Mouse (Mus musculus) stomach, postnatal 0 days (tissue): ENCODE data around the gene Arpc2. TPM values are rescaled to one million over a fixed set of nuclear protein-coding genes. Genes with fewer than 3 reads are reported as not detected.
A peak's percentile ranks its signal among the peaks of the same experiment; 100 is the strongest.

Experiments
- ATAC-seq: fragments of 200-750 bp; cut with Nextera tagmentation; 2 replicates; pipeline ENCODE4 v1.8.0; 2017; ENCODE audit not compliant: low FRiP score, low TSS enrichment
- DNase-seq: peaks from one replicate; pipeline ENCODE4 v3.0.0-alpha.2; 2016; ENCODE audit warnings: low spot score
- H3K27ac ChIP-seq: fragments of 300-500 bp; sonication (generic); replicated peaks from 2 replicates; pipeline ENCODE4 v1.5.1; 2014; ENCODE audit warnings: mild to moderate bottlenecking, control low read depth
- H3K27me3 ChIP-seq: fragments of 300-500 bp; sonication (generic); 2 replicates; pipeline ENCODE4 v1.6.1; 2014; ENCODE audit warnings: low read length; ENCODE audit not compliant: control insufficient read depth, insufficient read depth
- H3K36me3 ChIP-seq: fragments of 300-500 bp; sonication (generic); 2 replicates; pipeline ENCODE4 v1.6.1; 2014; ENCODE audit warnings: low read length, mixed read lengths; ENCODE audit not compliant: control insufficient read depth, insufficient read depth
- H3K4me1 ChIP-seq: fragments of 300-500 bp; sonication (generic); replicated peaks from 2 replicates; pipeline ENCODE4 v1.6.1; 2014; ENCODE audit warnings: antibody characterized with exemption; ENCODE audit not compliant: control insufficient read depth, insufficient read depth
- H3K4me2 ChIP-seq: fragments of 300-500 bp; sonication (generic); replicated peaks from 2 replicates; pipeline ENCODE4 v1.6.1; 2014; ENCODE audit warnings: low read depth, mild to moderate bottlenecking, control low read depth, moderate library complexity
- H3K4me3 ChIP-seq: fragments of 300-500 bp; sonication (generic); 2 replicates; pipeline ENCODE4 v1.5.1; 2014; ENCODE audit warnings: low read depth, low read length, control low read depth
- H3K9ac ChIP-seq: fragments of 300-500 bp; sonication (generic); 2 replicates; pipeline ENCODE4 v1.6.1; 2014; ENCODE audit warnings: mild to moderate bottlenecking, low read length, control low read depth, mixed read lengths
- H3K9me3 ChIP-seq: fragments of 300-500 bp; sonication (generic); 2 replicates; pipeline ENCODE4 v1.6.1; 2016; ENCODE audit warnings: low read length; ENCODE audit not compliant: control insufficient read depth
- CTCF ChIP-seq: IDR thresholded peaks from 2 replicates; pipeline ENCODE4 v1.5.1; 2016; ENCODE audit warnings: antibody characterized with exemption, low read depth, mild to moderate bottlenecking, moderate library complexity
- EP300 ChIP-seq: optimal IDR thresholded peaks from 2 replicates; pipeline ENCODE3; 2016; ENCODE audit warnings: antibody characterized with exemption
- WGBS: fragments of 180-500 bp; shearing (Covaris S2); extraction: QIAGEN DNeasy Blood & Tissue Kit; methylation state at CpG from one replicate; pipeline ENCODE4 v1.1.7; 2014; 5-methylcytosine and 5-hydroxymethylcytosine counted together
- polyA plus RNA-seq: library from polyadenylated mRNA; unstranded; fragments of >200 nt; fragmentation: Nextera tagmentation; extraction: Ambion mirVana; gene quantifications from 2 replicates; pipeline ENCODE4 v1.2.1, GENCODE M21; 2015

The Arpc2 gene
- polyA plus RNA-seq, 1 experiment from 2014 or later: 585 TPM

DNA sequence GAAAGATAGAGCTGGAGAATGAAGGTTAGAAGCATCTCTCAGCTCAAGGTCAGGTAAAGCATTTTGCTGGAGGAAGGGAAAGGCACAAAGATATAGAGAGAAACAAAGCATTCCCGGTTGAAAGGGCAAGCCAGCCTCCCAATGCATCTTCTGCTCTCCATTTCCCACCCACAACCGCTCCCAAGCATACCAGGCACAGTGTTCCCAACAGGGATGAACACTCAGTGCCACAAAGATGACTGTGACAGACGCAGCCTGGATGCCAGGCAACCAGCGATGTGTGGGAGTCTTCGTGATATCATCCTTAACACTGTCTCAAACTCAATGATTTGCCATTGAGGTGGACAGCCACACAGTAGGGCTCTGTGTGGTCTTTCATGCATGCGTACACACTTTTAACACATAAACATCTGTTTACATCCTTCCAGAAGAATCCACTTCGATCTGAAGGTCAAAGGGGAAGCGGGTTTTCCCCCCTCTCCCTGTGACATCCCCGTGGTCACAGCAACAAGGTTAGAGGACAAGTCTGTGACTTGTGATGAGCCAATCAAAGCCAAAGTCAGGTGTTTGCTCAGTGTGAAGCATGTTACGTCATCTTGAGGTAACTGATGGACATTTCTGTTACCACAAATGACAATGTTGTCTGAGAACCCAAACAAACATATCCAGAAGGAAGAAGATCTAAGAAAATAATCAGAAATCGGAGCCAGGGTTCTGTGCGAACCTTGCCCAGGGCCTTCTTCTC lies 38.0 kb upstream of the Arpc2 start:
- Histone ChIP-seq H3K27ac (no peak overlapping the region), H3K4me3 (no peak overlapping the region), H3K27me3 (no peaks in the 10 kb centered on the region), H3K9ac (no peak overlapping the region), H3K36me3 (no peaks in the 10 kb centered on the region), H3K4me2 (no peak overlapping the region), H3K9me3 (no peaks in the 10 kb centered on the region), H3K4me1 (no peaks in the 10 kb centered on the region)
- ATAC-seq: no peak
- WGBS: 83% methylated on average over 12 of the region's 12 CpGs
- no peak for DNase-seq
- TF ChIP-seq EP300: no peak
- no peak for TF ChIP-seq CTCF

DNA sequence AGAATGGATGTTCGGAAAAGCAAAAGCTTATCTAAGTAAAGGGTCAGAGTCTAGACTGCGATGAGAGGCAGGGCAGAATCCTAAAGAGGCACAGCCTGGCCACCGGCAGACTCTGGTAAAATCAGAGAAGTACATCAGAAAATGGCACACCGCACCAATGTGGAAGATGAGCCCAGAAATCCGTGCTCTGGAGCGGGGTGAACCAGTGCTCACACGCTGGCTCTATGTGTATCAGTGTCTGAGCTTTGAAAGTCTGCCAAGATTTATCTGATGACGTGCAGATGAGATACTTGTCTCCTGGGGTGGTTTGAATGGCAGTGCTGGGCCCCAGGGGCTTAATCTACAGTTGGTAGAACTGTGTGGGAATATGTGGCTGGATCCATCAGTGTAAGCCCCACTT lies 36.8 kb upstream of the Arpc2 start:
- 54% methylated on average over 8 of the region's 8 CpGs for WGBS
- TF ChIP-seq EP300 (no peak), CTCF (no peak)
- H3K27me3 ChIP-seq: no peaks in the 10 kb centered on the region
- ATAC-seq (no peak), DNase-seq (no peak)
- no peaks in the 10 kb centered on the region for H3K9me3 ChIP-seq
- H3K9ac ChIP-seq: no peak overlapping the region
- no peaks in the 10 kb centered on the region for H3K36me3 ChIP-seq
- no peak overlapping the region for H3K4me2 ChIP-seq
- H3K4me1 ChIP-seq: no peaks in the 10 kb centered on the region
- H3K27ac ChIP-seq: no peak overlapping the region
- H3K4me3 ChIP-seq: no peak overlapping the region

DNA sequence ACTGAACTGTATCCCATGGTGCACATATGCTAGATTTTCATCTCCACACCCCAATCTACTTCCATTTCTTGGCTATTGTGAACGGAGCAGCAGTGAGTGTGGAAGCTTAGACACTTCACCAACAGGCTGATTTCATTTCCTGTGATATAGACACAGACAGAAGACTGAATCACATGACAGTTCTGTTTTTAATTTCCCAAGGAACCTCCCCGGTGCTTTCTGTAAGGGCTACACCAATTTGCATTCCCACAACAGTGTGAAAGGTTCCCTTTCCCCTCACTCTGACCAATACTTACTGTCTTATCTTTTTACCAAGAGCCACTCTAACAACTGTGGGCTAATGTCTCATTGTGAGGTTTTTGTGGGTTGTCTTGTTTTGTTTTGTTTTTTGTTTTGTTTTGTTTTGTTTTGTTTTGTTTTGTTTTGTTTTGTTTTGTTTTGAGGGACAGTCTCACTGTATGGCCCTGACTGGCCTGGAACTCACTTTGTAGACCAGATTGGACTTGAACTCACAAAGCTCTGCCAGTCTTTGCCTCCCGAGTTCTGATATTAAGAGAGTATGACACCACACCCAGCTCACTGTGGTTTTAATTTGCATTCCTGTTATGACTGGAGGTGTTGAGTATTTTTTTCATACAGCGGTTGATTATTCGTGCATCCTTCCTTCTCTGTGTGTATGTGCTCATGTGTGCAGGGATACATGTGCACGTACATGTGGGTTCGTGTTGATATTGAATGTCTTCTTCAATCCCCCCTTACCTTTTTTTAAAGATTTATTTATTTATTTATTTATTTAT lies 34.6 kb upstream of the Arpc2 start:
- TF ChIP-seq EP300 (no peak), CTCF (no peak)
- no peak overlapping the region for H3K4me2 ChIP-seq
- no peak overlapping the region for H3K4me3 ChIP-seq
- H3K27me3 ChIP-seq: no peaks in the 10 kb centered on the region
- no peak for DNase-seq
- no peak overlapping the region for H3K9ac ChIP-seq
- no peaks in the 10 kb centered on the region for H3K36me3 ChIP-seq
- H3K27ac ChIP-seq: no peak overlapping the region
- H3K9me3 ChIP-seq: no peaks in the 10 kb centered on the region
- WGBS: 81% methylated on average over 7 of the region's 7 CpGs
- no peak for ATAC-seq
- no peaks in the 10 kb centered on the region for H3K4me1 ChIP-seq

DNA sequence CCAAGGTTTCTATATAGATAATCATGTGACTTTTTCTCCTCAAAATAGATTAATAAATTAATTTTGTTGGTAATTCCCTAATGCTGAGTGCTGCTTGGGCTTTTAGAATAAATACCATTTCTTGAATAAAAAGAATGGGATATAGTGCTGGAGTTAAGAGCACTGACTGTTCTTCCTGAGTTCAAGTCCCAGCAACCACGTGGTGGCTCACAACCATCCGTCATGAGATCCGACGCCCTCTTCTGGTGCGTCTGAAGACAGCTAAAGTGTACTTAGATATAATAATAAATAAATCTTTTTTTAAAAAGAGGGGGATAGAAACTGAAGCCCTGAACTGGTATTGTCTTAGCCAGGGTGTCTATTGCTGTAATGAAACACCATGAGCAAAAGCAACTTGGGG lies 32.4 kb upstream of the Arpc2 start:
- no peak for DNase-seq
- TF ChIP-seq CTCF (no peak), EP300 (no peak)
- Histone ChIP-seq H3K4me2 (no peak overlapping the region), H3K36me3 (no peaks in the 10 kb centered on the region), H3K9ac (no peak overlapping the region), H3K27me3 (no peaks in the 10 kb centered on the region), H3K4me3 (no peak overlapping the region), H3K9me3 (no peaks in the 10 kb centered on the region), H3K27ac (no peak overlapping the region), H3K4me1 (no peaks in the 10 kb centered on the region)
- no peak for ATAC-seq
- 62% methylated on average over 5 of the region's 5 CpGs for WGBS

DNA sequence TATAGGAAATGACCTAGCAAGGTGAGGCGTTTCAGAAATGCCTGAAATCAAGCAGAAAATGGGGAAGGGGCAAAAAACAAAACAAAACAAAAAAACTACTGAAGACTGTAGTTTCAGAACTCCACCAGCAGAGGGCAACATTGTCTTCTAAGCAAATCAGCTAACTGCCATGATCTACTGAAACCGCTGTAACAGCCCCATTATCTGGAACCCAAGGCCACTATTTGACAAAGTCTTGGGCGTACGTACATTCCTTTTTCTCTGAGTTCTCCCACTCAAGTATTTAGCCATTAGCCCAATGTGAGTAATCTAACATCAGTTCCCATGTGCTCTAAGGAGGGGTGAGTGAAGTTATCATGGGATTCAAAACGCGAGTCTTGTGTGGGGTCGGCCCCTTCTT lies 30.0 kb upstream of the Arpc2 start:
- DNase-seq (peak; percentile 24), ATAC-seq (no peak)
- no peak overlapping the region for H3K4me3 ChIP-seq
- no peak overlapping the region for H3K9ac ChIP-seq
- WGBS: 54% methylated on average over 7 of the region's 7 CpGs
- no peaks in the 10 kb centered on the region for H3K9me3 ChIP-seq
- no peak overlapping the region for H3K4me2 ChIP-seq
- H3K27me3 ChIP-seq: no peaks in the 10 kb centered on the region
- no peaks in the 10 kb centered on the region for H3K36me3 ChIP-seq
- no peaks in the 10 kb centered on the region for H3K4me1 ChIP-seq
- no peak overlapping the region for H3K27ac ChIP-seq
- TF ChIP-seq CTCF: peak; percentile 90
- no peak for TF ChIP-seq EP300

DNA sequence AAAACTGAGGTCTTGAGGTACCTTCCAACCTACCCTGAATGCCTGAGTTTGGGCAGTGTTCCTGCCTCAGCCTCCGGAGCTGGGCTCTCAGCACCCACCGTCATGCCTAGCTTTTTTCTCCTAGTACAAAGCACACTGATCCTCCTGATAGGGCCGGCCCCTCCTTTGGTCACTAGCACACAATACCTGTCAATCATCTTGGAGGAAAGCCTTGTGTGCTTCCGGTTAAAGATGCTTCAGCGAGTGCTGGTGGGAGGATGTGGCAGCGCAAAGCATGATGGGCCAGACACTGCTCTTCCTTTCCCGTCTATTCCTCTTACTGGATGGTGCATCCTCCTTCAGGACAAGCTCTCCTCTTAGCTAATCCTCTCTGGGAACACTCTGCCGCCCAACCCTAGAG lies 29.2 kb upstream of the Arpc2 start:
- no peak for DNase-seq
- 73% methylated on average over 8 of the region's 8 CpGs for WGBS
- no peaks in the 10 kb centered on the region for H3K9me3 ChIP-seq
- no peak overlapping the region for H3K27ac ChIP-seq
- H3K36me3 ChIP-seq: no peaks in the 10 kb centered on the region
- H3K4me2 ChIP-seq: no peak overlapping the region
- H3K4me3 ChIP-seq: no peak overlapping the region
- ATAC-seq: no peak
- no peaks in the 10 kb centered on the region for H3K27me3 ChIP-seq
- no peak overlapping the region for H3K9ac ChIP-seq
- TF ChIP-seq EP300 (no peak), CTCF (no peak)
- H3K4me1 ChIP-seq: no peaks in the 10 kb centered on the region
